ENCODE assay signal across 9 mouse cellular contexts in genomic region chr9:57744462-57745091, GRCm38 (mm10). TPM values are rescaled to one million over a fixed set of nuclear protein-coding genes. Genes with fewer than 3 reads are reported as not detected.
DNase-seq lines count a peak whose midpoint lies in the region; ATAC-seq and TF ChIP-seq lines count a peak whose summit lies in the region.
"Had no signal": no experiment of that assay in that cellular context is flagged by ENCODE, and none has a peak within 500 bp of the region (broad histone marks: within the 10 kb centered on the region; RNA-seq: fewer than 3 reads in every experiment).

No protein-coding gene starts in this region.

- H3K27me3 ChIP-seq in midbrain, embryonic 13.5 days, result no peaks in the 10 kb centered on the region
- no peaks in the 10 kb centered on the region for H3K27me3 ChIP-seq in midbrain, embryonic 11.5 days (ENCODE audit: control insufficient read depth, insufficient read depth, low read length)
- no peaks in the 10 kb centered on the region for H3K27me3 ChIP-seq in hindbrain, postnatal 0 days (ENCODE audit: insufficient read depth, low read length)

- WGBS in midbrain, embryonic 13.5 days, result 67% methylated on average over 3 of the region's 3 CpGs
- 83% methylated on average over 3 of the region's 3 CpGs for WGBS in midbrain, embryonic 11.5 days
- 80% methylated on average over 3 of the region's 3 CpGs for WGBS in hindbrain, postnatal 0 days

- H3K9me3 ChIP-seq in midbrain, embryonic 13.5 days, result no peaks in the 10 kb centered on the region
- H3K9me3 ChIP-seq in midbrain, embryonic 11.5 days (ENCODE audit: control insufficient read depth, low read length), result no peaks in the 10 kb centered on the region
- no peaks in the 10 kb centered on the region for H3K9me3 ChIP-seq in hindbrain, postnatal 0 days (ENCODE audit: low read length)

- peaks cover 73% of the 10 kb centered on the region for H3K36me3 ChIP-seq in midbrain, embryonic 13.5 days
- peaks cover 28% of the 10 kb centered on the region for H3K36me3 ChIP-seq in midbrain, embryonic 11.5 days (ENCODE audit: control insufficient read depth, insufficient read depth, low read length)
- H3K36me3 ChIP-seq in hindbrain, postnatal 0 days (ENCODE audit: insufficient read depth, low read length), result peaks cover 46% of the 10 kb centered on the region

- no peaks in the 10 kb centered on the region for H3K4me1 ChIP-seq in midbrain, embryonic 13.5 days (replicated peaks)
- no peaks in the 10 kb centered on the region for H3K4me1 ChIP-seq in midbrain, embryonic 11.5 days (ENCODE audit: control insufficient read depth, insufficient read depth, low read length)
- H3K4me1 ChIP-seq in hindbrain, postnatal 0 days (ENCODE audit: insufficient read depth, low read length), result no peaks in the 10 kb centered on the region

- H3K27ac ChIP-seq in midbrain, embryonic 13.5 days, result no peak overlapping the region
- no peak overlapping the region for H3K27ac ChIP-seq in midbrain, embryonic 11.5 days (ENCODE audit: low read depth, low read length)
- no peak overlapping the region for H3K27ac ChIP-seq in hindbrain, postnatal 0 days

- H3K4me3 ChIP-seq in midbrain, embryonic 13.5 days (replicated peaks), result no peak overlapping the region
- H3K4me3 ChIP-seq in midbrain, embryonic 11.5 days (ENCODE audit: low read depth, low read length), result no peak overlapping the region
- H3K4me3 ChIP-seq in hindbrain, postnatal 0 days (ENCODE audit: low read length), result no peak overlapping the region

- peak; percentile 95 for TF ChIP-seq CTCF in hindbrain, postnatal 0 days (IDR thresholded peaks at IDR 0.05; ENCODE audit: low read depth)

- peak; percentile 38 to 53 for DNase-seq in adrenal gland, adult 18-20 months (ENCODE audit: low spot score in 2 of 2)
- DNase-seq in adrenal gland, postnatal 25 days, result no peak
- no peak for DNase-seq in midbrain, embryonic 11.5 days (ENCODE audit: low spot score, missing footprints)
- peak; percentile 56 for DNase-seq in cerebellum, adult 9-11 months
- peak; percentile 80 for DNase-seq in hindbrain, postnatal 0 days (ENCODE audit: low spot score)
- no peak for DNase-seq in right cerebral cortex, postnatal 36 days (ENCODE audit: low spot score in 2 of 2)

- 0 out of 2 replicates have a peak, but pooled peaks have one; percentile 17 for ATAC-seq in midbrain, embryonic 13.5 days
- no peak for ATAC-seq in midbrain, embryonic 11.5 days (ENCODE audit: low FRiP score)
- ATAC-seq in hindbrain, postnatal 0 days, result peak; percentile 36; the same call in 1 of the 2 replicates
- ATAC-seq in megakaryocyte progenitor cell, adult 5-6 weeks (replicated peaks; ENCODE audit: poor library complexity), result peak; percentile 93

- H3K4me2 ChIP-seq in midbrain, embryonic 13.5 days (replicated peaks), result no peak overlapping the region
- H3K4me2 ChIP-seq in midbrain, embryonic 11.5 days, result no peak overlapping the region
- no peak overlapping the region for H3K4me2 ChIP-seq in hindbrain, postnatal 0 days (ENCODE audit: low read depth, low read length)

- no peak overlapping the region for H3K9ac ChIP-seq in midbrain, embryonic 13.5 days (replicated peaks)
- H3K9ac ChIP-seq in midbrain, embryonic 11.5 days (ENCODE audit: low read length), result no peak overlapping the region
- no peak overlapping the region for H3K9ac ChIP-seq in hindbrain, postnatal 0 days (replicated peaks; ENCODE audit: low read length)

RNA-seq across cellular contexts. Expression of gene Clk3, which starts 21.1 kb away (rescaled TPM):
- total RNA-seq in adrenal gland, adult 18-20 months (2021), result 10 to 100 TPM; 63.6 to 74.9 TPM
- total RNA-seq in adrenal gland, postnatal 25 days (2021), result 71.1 and 91.1 TPM in 2 replicates
- 80.0 and 84.9 TPM in 2 replicates for polyA plus RNA-seq in midbrain, embryonic 13.5 days (2015; fragmentation: Nextera tagmentation; extraction: Ambion mirVana)
- 84.2 and 91.6 TPM in 2 replicates for polyA plus RNA-seq in midbrain, embryonic 11.5 days (2014; fragmentation: Nextera tagmentation; extraction: Ambion mirVana)
- total RNA-seq in hindbrain, postnatal 0 days (2014; rRNA removed), result 76.3 and 83.7 TPM in 2 replicates
- polyA plus RNA-seq in hindbrain, postnatal 0 days (2015; fragmentation: Nextera tagmentation; extraction: Ambion mirVana), result 48.8 and 52.7 TPM in 2 replicates
- 32.6 and 43.0 TPM in 2 replicates for total RNA-seq in megakaryocyte progenitor cell, adult 5-6 weeks (2015)
- 36.4 and 40.8 TPM in 2 replicates for total RNA-seq in megakaryocyte progenitor cell, adult 5-6 weeks (2017)

RNA-seq across cellular contexts. Expression of gene Edc3, which starts 36.2 kb away (rescaled TPM):
- total RNA-seq in adrenal gland, adult 18-20 months (2021), result 1 to 10 TPM; 7.1 to 8.7 TPM
- 10.5 and 11.2 TPM in 2 replicates for total RNA-seq in adrenal gland, postnatal 25 days (2021)
- polyA plus RNA-seq in midbrain, embryonic 13.5 days (2015; fragmentation: Nextera tagmentation; extraction: Ambion mirVana), result 38.1 and 40.1 TPM in 2 replicates
- polyA plus RNA-seq in midbrain, embryonic 11.5 days (2014; fragmentation: Nextera tagmentation; extraction: Ambion mirVana), result 27.7 and 30.0 TPM in 2 replicates
- total RNA-seq in hindbrain, postnatal 0 days (2014; rRNA removed), result 10.2 and 10.3 TPM in 2 replicates
- polyA plus RNA-seq in hindbrain, postnatal 0 days (2015; fragmentation: Nextera tagmentation; extraction: Ambion mirVana), result 23.2 and 25.4 TPM in 2 replicates
- 6.4 and 8.2 TPM in 2 replicates for total RNA-seq in megakaryocyte progenitor cell, adult 5-6 weeks (2015)
- total RNA-seq in megakaryocyte progenitor cell, adult 5-6 weeks (2017), result 4.5 and 4.8 TPM in 2 replicates

RNA-seq across cellular contexts. Expression of gene Cyp1a1, which starts 56.8 kb away (rescaled TPM):
- total RNA-seq in adrenal gland, adult 18-20 months (2021), result 1 to 10 TPM in 1 of 2 experiments, under 1 TPM in 1; 0.17 to 1.0 TPM
- total RNA-seq in adrenal gland, postnatal 25 days (2021), result 0.12 and 0.57 TPM in 2 replicates
- not detected in 2 replicates for polyA plus RNA-seq in midbrain, embryonic 13.5 days (2015; fragmentation: Nextera tagmentation; extraction: Ambion mirVana)
- polyA plus RNA-seq in midbrain, embryonic 11.5 days (2014; fragmentation: Nextera tagmentation; extraction: Ambion mirVana), result not detected in 2 replicates
- 0.05 and 0.07 TPM in 2 replicates for total RNA-seq in hindbrain, postnatal 0 days (2014; rRNA removed)
- 0.10 and 0.24 TPM in 2 replicates for polyA plus RNA-seq in hindbrain, postnatal 0 days (2015; fragmentation: Nextera tagmentation; extraction: Ambion mirVana)
- total RNA-seq in megakaryocyte progenitor cell, adult 5-6 weeks (2015), result 0.39 TPM in 1 of 2 replicates, not detected in the other
- 0.20 TPM in 1 of 2 replicates, not detected in the other for total RNA-seq in megakaryocyte progenitor cell, adult 5-6 weeks (2017)
- polyA plus RNA-seq: intestine, embryonic 14.5 days had no signal

Comparison
In these comparisons a context has a peak if more than half of its experiments do, and no peak if none do; other contexts are left out.
1. DNase-seq: peak in adrenal gland, adult 18-20 months (2 of 2), cerebellum, adult 9-11 months (single experiment) and hindbrain, postnatal 0 days (single experiment); none in adrenal gland, postnatal 25 days (single experiment), midbrain, embryonic 11.5 days (single experiment) and right cerebral cortex, postnatal 36 days (0 of 2).